ENCODE assay signal across 17 mouse cellular contexts in the genomic region with DNA sequence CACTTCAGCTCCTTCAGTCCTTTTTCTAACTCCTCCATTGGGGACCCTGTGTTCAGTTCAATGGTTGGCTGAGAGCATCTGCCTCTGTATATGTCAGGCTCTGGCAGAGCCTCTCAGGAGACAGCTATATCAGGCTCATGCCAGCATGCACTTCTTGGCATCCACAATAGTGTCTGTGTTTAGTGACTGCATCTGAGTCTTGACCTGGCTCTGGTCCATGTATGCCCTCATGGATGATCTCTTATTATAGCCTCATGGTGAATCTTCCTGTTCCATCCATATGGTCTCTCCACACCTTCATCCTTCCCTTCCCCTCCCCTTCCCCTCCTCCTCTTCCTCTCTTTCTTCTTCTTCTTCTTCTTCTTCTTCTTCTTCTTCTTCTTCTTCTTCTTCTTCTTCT. TPM values are rescaled to one million over a fixed set of nuclear protein-coding genes. Genes with fewer than 3 reads are reported as not detected.
"Had no signal": no experiment of that assay in that cellular context is flagged by ENCODE, and none has a peak within 500 bp of the region (broad histone marks: within the 10 kb centered on the region; RNA-seq: fewer than 3 reads in every experiment).

No protein-coding gene starts in this region.

RNA-seq across cellular contexts. Expression of a gene that starts 49.7 kb away (rescaled TPM):
- total RNA-seq: gastrocnemius, postnatal 10 days; gastrocnemius, postnatal 25 days; gastrocnemius, postnatal 4 days; heart, adult 8-10 months; heart, postnatal 10 days; heart, postnatal 25 days; heart, postnatal 4 days; layer of hippocampus, adult 18-20 months; layer of hippocampus, adult 8-10 months; layer of hippocampus, postnatal 14 days; layer of hippocampus, postnatal 36 days; left cerebral cortex, adult 18-20 months; left cerebral cortex, adult 8-10 months; left cerebral cortex, postnatal 10 days; left cerebral cortex, postnatal 25 days had no signal

RNA-seq across cellular contexts. Expression of a gene that starts 53.1 kb away (rescaled TPM):
- total RNA-seq: gastrocnemius, postnatal 10 days; gastrocnemius, postnatal 25 days; gastrocnemius, postnatal 4 days; granulocyte monocyte progenitor cell, adult 5-6 weeks; heart, adult 18-20 months; heart, adult 8-10 months; heart, postnatal 10 days; heart, postnatal 25 days; heart, postnatal 4 days; layer of hippocampus, adult 8-10 months; layer of hippocampus, postnatal 14 days; layer of hippocampus, postnatal 36 days; left cerebral cortex, adult 18-20 months had no signal
